In the genomic region with DNA sequence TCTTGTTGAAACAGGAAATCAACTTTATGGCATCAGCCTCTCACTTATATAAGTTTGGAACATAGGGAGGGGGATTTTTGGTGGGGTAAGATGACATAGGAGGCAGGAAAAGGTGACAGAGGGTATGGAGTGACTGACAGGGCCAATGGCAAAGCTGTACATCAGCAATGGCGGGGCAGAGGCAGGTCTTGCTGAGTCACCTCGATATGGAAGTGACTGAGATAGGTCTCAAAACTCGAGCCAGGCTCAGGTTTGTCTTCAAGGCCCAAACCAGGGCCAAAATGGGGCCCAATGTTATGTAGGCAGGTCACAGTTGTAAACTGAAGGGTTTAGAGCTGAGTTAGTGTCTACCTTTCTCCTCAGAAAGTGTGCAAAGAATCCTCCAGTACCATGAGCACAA, we compare ENCODE assay signal across 30 mouse cellular contexts. TPM values are rescaled to one million over a fixed set of nuclear protein-coding genes. Genes with fewer than 3 reads are reported as not detected.
"Had no signal": no experiment of that assay in that cellular context is flagged by ENCODE, and none has a peak within 500 bp of the region (broad histone marks: within the 10 kb centered on the region; RNA-seq: fewer than 3 reads in every experiment).

No protein-coding gene starts in this region.

- H3K9ac ChIP-seq: limb, embryonic 12.5 days; limb, embryonic 13.5 days; limb, embryonic 15.5 days; liver, embryonic 12.5 days; liver, embryonic 13.5 days; liver, embryonic 14.5 days; liver, embryonic 15.5 days; liver, postnatal 0 days; lung, embryonic 14.5 days; lung, embryonic 15.5 days; midbrain, embryonic 12.5 days; midbrain, embryonic 13.5 days; midbrain, embryonic 15.5 days; neural tube, embryonic 12.5 days had no signal

- DNase-seq: left cerebral cortex, postnatal 4 days; liver; liver, embryonic 13.5 days; liver, postnatal 0 days; lung, adult 18-20 months; lung, adult 2 months; lung, embryonic 14.5 days; lung, postnatal 10 days; lung, postnatal 14 days; lung, postnatal 36 days; lung, postnatal 4 days; midbrain, embryonic 14.5 days had no signal

- H3K9me3 ChIP-seq: limb, embryonic 10.5 days; limb, embryonic 15.5 days; liver, embryonic 12.5 days; liver, embryonic 13.5 days; liver, embryonic 15.5 days; lung, embryonic 15.5 days; midbrain, embryonic 12.5 days; midbrain, embryonic 13.5 days; midbrain, embryonic 15.5 days; neural tube, embryonic 12.5 days had no signal

- H3K4me1 ChIP-seq: limb, embryonic 10.5 days; limb, embryonic 12.5 days; limb, embryonic 13.5 days; limb, embryonic 15.5 days; liver, embryonic 12.5 days; liver, embryonic 13.5 days; liver, embryonic 15.5 days; lung, embryonic 15.5 days; megakaryocyte, embryonic 14.5 days; midbrain, embryonic 10.5 days; midbrain, embryonic 12.5 days; midbrain, embryonic 13.5 days; midbrain, embryonic 15.5 days; neural tube, embryonic 12.5 days had no signal

- H3K36me3 ChIP-seq: limb, embryonic 10.5 days; limb, embryonic 12.5 days; limb, embryonic 13.5 days; limb, embryonic 15.5 days; liver, embryonic 12.5 days; liver, embryonic 13.5 days; liver, embryonic 15.5 days; lung, embryonic 15.5 days; midbrain, embryonic 10.5 days; midbrain, embryonic 12.5 days; midbrain, embryonic 13.5 days; midbrain, embryonic 15.5 days; neural tube, embryonic 12.5 days had no signal

- H3K27me3 ChIP-seq: limb, embryonic 12.5 days; limb, embryonic 13.5 days; limb, embryonic 15.5 days; liver, embryonic 12.5 days; liver, embryonic 13.5 days; liver, embryonic 15.5 days; lung, embryonic 15.5 days; midbrain, embryonic 12.5 days; midbrain, embryonic 13.5 days; midbrain, embryonic 15.5 days; neural tube, embryonic 12.5 days had no signal

- H3K27ac ChIP-seq: limb, embryonic 10.5 days; limb, embryonic 12.5 days; limb, embryonic 13.5 days; limb, embryonic 15.5 days; liver, embryonic 12.5 days; liver, embryonic 13.5 days; liver, embryonic 14.5 days; liver, embryonic 15.5 days; lung, embryonic 15.5 days; macrophage; midbrain, embryonic 10.5 days; midbrain, embryonic 12.5 days; midbrain, embryonic 13.5 days; midbrain, embryonic 15.5 days; neural tube, embryonic 12.5 days had no signal

- H3K4me3 ChIP-seq: limb, embryonic 10.5 days; limb, embryonic 12.5 days; limb, embryonic 13.5 days; limb, embryonic 15.5 days; liver, embryonic 12.5 days; liver, embryonic 13.5 days; liver, embryonic 15.5 days; lung, embryonic 15.5 days; megakaryocyte, embryonic 14.5 days; midbrain, embryonic 10.5 days; midbrain, embryonic 12.5 days; midbrain, embryonic 13.5 days; midbrain, embryonic 15.5 days; myocyte; neural tube, embryonic 12.5 days had no signal

RNA-seq across cellular contexts. Expression of a gene that starts 21.7 kb away (rescaled TPM):
- total RNA-seq: left cerebral cortex, postnatal 4 days; megakaryocyte-erythroid progenitor cell, adult 5-6 weeks; monocyte, adult 5-6 weeks had no signal
- polyA plus RNA-seq: macrophage had no signal
